Mouse (Mus musculus) heart, postnatal 0 days (tissue): Measurements from ENCODE around the gene Tmem151b.

Experiments
- CTCF ChIP-seq: IDR thresholded peaks from 2 replicates; pipeline ENCODE4 v1.5.1; 2016; ENCODE audit warnings: antibody characterized with exemption, control low read depth, low read depth
- EP300 ChIP-seq: IDR thresholded peaks from 2 replicates; pipeline ENCODE4 v1.6.1; 2016; ENCODE audit warnings: antibody characterized with exemption, low read depth

DNA sequence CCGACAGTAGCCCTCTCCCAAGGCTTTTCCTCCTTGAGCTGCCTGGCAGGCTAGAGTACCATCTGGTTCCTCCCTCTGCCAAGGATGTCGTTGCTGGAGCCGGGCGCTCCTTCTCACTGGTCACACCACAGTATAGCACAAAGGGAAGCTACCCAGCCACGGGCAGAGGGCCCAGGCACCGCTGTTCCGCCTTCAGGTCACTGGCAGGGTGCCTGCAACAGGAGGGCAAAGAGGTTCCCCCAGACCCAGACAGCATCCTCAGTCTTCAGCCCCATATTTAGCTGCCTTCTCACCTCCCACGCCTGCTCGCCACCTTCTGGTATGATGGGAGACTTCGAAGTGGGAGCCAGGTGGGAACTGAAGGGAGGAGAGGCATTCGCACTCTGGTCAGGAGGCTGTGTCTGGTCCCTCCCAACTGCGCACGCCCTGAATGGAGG is 19.1 kb downstream of the Tmem151b start:
- TF ChIP-seq EP300: no peak
- TF ChIP-seq CTCF: no peak
